Mouse (Mus musculus) liver, postnatal 0 days (tissue): ENCODE data around the gene Ift172.

Experiments used
- CTCF ChIP-seq: sonication (generic); IDR thresholded peaks from 2 replicates; pipeline ENCODE4 v1.5.1; 2016; ENCODE audit warnings: antibody characterized with exemption, low read depth
- EP300 ChIP-seq: IDR thresholded peaks from 2 replicates; pipeline ENCODE4 v1.6.1; 2016; ENCODE audit warnings: antibody characterized with exemption, low read depth, mild to moderate bottlenecking

DNA sequence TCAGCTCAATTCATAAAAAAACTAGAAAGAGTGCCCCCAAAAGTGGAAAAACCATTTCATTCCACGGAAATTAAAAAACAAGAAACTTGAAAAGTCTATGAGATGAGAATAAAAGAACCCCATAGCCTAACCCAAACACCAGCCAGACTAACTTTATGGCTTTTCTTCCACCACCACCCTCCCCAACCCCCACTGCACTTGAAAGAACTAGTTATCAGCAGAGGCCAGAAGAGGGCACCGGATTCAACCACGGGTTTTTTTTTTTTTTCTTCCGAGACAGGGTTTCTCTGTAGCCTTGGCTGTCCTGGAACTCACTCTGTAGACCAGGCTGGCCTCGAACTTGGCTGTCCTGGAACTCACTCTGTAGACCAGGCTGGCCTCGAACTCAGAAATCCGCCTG is 72.6 kb downstream of the Ift172 start:
- TF ChIP-seq CTCF (peak; percentile 47), EP300 (0 out of 2 replicates have a peak, but pooled peaks have one; percentile 25)
